Mouse (Mus musculus): Measurements from ENCODE around the gene Spns2.
"Not testable (repeated sequence)": the region's sequence is repeated elsewhere in the genome, so short reads cannot be mapped to it uniquely, and the experiment has no call there.

Spns2 gene

GRCm38 (mm10) chr11:72469217-72469616, 20.5 kb downstream of the Spns2 start:
- no peak for DNase-seq

GRCm38 (mm10) chr11:72468525-72468924, 21.2 kb downstream of the Spns2 start:
- no peak for DNase-seq

DNA sequence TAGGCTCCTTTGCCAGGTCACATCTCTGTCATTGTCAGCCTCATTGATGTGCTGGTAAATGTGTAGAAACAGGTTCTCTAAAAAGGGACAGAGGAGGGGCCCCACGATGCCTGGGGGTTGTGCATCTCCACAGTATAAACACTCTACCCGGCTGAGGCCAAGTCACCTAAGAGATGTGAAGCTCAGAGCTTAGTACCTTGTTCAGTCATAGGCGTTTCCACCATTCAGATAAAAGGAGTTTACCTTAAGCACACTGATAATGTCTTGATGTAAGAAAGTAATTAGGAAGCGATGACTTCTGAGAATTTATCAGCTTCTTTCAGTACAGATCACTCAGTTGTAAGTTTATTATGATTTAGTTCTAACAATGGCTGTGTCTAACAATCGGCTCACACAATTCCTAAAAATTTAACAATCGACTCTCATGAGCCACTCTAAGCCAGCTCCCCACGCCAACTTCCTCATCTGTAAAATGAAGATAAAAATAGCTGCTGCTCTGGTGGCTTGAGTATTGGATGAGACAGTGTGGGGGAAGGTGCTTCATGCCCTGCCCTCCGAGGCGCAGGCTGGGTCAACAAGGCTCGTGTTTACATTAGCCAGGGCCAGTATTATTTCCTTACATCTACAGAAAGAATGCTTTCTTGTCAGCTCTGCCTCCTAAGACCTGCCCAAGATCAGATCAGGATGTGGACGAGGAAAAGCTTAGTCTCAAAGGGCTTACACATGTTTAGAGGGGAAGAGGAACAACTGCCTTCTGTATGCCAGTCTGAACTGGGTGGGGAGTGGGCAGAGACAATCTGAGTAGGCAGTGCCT, 22.8 kb downstream of the Spns2 start:
- DNase-seq = no peak

- no peak for DNase-seq
Measured at GRCm38 (mm10) chr11:72465978-72466693, 23.6 kb downstream of the Spns2 start.

GRCm38 (mm10) chr11:72464821-72465220, 24.9 kb downstream of the Spns2 start:
- DNase-seq = no peak

DNA sequence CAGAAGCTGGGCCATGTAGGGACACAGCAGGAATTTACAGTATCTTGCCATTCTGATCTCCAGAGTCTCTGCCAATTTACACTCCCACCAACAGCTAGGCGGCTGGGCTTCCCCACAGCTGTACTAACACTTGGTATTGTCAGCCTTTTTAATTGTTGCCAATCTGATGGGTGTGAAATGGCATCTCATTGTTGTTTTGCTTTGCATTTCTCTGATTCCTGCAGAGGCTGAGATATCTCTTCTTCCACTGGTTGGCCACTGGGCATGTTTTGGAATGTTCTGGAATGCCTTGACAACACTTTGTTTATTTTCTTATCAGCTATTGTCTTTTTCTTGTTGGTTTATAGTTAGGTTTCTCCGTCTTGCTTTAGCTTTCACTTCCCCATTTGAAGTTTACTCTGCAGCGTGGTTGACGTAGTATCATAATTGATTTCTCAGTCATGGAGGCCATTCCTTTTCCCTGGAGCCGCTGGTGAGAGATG, 28.2 kb downstream of the Spns2 start:
- DNase-seq = no peak

DNA sequence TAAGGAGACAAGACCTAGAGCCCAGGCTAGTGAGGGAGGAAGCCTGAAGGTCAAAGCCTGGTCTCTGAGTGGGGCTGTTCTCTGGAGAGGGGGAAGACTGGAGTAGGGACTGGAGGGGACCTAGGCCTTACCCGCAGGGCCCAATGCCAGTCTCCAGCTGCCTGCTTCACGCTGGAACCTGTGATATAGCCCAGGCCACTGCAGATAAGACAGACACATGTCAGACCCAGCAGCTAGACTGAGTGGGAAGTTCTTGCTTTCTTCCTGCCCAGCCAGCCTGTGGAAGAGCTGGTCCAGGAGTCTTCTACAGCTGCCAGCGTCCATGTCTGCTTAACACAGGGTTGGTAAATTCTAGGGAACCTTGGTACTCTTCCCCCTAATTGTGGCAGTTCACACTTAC, 31.2 kb downstream of the Spns2 start:
- no peak for DNase-seq

- DNase-seq = no peak
Measured at GRCm38 (mm10) chr11:72457995-72458496, 31.7 kb downstream of the Spns2 start.

GRCm38 (mm10) chr11:72455694-72456093, 34.0 kb downstream of the Spns2 start:
- DNase-seq = no peak

- DNase-seq = no peak
Measured at GRCm38 (mm10) chr11:72453105-72453953, 36.4 kb downstream of the Spns2 start.

- DNase-seq = no peak
Measured at GRCm38 (mm10) chr11:72452140-72452665, 37.5 kb downstream of the Spns2 start.

DNA sequence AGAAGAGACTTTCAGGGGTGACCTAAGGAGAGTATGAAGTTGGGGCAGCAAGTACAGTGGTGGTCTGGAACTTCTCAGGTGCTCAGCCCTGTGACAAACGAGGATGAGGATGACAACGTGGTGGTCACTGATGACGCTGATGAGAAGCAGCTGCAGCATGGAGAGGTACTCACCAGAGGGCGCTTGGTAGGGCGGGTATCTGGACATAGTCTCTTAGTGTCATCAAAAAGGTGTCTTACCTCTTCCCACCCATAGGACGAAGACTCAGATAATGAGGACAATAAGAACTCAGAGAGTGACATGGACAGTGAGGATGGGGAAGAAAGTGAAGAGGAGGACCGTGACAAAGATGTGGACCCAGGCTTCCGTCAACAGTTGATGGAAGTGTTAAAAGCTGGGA, 42.2 kb downstream of the Spns2 start:
- DNase-seq = no peak

- DNase-seq = peak; percentile 36 to 43
Measured at GRCm38 (mm10) chr11:72446311-72447105, 43.2 kb downstream of the Spns2 start.

DNA sequence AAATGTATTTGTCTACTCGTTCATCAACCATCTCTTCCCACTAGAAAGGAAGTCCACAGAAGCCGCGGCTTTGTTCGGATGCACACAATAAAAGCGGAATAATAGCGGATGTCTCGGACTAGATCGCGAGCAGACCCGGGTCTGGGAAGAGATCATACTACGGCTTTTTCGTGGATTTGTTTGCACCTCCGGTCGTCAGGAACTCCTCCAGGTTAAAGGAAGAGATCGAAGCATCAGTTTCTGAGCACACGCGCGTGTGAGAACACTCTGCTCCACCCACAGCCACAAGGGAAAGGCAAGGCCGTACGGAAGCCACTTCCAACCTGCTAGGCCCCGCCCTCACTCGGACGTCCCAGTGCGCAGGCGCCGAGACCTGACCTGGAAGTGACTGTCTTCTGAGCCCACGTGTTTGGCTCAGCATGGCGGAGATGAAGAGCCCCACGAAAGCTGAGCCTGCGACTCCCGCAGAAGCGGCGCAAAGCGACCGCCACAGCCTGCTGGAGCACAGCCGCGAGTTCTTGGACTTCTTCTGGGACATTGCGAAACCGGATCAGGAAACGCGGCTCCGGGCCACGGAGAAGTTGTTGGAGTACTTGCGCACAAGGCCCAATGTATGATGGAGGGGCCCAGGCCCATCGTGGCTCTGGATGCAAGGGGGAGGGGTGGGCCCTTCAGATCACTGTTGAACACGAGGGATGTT, 48.6 kb downstream of the Spns2 start, which contains the start of gene Mybbp1a:
Mybbp1a (plus strand) TSS at position 391 of the 700 bp plus-strand sequence.
- DNase-seq = peak; percentile 98 to 99

GRCm38 (mm10) chr11:72440597-72440964, 49.1 kb downstream of the Spns2 start:
- DNase-seq = not testable (repeated sequence)

DNA sequence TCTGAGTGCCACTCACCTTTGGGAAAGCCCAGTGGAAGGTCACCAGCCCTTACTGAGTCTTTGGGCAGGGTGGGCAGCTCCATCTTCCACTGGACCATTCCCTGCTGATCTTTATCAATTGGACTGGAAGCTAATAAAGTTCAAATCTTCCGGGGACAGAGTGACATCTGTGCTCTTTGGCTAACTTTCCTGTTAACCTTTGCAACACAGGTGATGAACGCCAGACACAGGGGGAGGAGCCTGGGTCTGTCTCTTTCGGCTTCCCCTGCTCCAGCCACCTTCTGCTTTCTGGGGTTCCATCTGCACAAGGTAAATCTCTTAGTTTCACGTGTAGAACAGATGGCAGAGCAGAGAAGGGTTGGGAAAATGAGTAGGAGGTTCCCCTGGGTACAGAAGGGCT, 51.3 kb downstream of the Spns2 start:
- no peak for DNase-seq

- DNase-seq = no peak
Measured at GRCm38 (mm10) chr11:72436756-72437650, 52.7 kb downstream of the Spns2 start.

DNA sequence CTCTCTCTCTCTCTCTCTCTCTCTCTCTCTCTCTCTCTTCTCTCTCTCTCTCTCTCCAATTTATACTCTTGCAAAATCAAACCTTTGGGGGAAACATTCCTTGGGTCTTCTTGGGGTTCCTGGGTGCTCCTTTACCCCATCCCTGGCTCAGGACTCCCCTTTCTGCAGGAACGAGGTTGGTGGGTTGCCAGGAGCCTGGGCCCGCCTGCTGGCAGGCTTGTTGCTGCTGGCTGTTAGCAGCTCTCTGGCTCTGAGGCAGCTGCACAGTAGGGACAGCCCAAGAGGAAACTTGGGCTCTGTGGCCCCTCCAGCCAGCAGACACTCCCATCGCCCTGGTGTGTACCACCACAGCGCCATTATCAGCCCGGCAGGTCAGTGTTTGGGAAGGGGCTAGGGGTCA, 53.4 kb downstream of the Spns2 start:
- DNase-seq = no peak

GRCm38 (mm10) chr11:72435694-72436045, 54.0 kb downstream of the Spns2 start:
- no peak for DNase-seq
